ENCODE assay signal across 21 mouse cellular contexts in the genomic region with DNA sequence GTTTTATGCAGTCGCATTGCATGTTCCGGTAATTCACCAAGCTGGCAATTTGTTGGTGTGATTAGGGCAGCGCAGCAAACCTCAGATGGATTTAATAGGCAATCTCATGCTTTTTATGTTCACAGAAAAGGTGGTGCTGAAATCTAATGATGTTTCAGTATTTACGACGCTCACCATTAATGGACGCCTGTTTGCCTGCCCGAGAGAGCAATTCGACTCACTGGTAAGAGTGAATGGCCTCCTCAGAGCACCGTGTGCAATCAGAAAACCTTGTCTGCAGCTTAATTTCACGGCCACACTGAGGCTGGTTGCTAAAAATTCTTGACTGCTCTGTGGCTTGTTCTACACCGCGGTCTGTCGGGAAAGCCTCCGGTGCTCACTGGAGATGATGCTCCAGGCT. TPM values are rescaled to one million over a fixed set of nuclear protein-coding genes. Genes with fewer than 3 reads are reported as not detected.
DNase-seq lines count a peak whose midpoint lies in the region; ATAC-seq and TF ChIP-seq lines count a peak whose summit lies in the region.
"Had no signal": no experiment of that assay in that cellular context is flagged by ENCODE, and none has a peak within 500 bp of the region (broad histone marks: within the 10 kb centered on the region; RNA-seq: fewer than 3 reads in every experiment).

No protein-coding gene starts in this region.

- no peaks in the 10 kb centered on the region for H3K9me3 ChIP-seq in midbrain, embryonic 13.5 days
- H3K9me3 ChIP-seq in midbrain, embryonic 16.5 days (replicated peaks; ENCODE audit: control insufficient read depth, low read length, poor library complexity, severe bottlenecking) = no peaks in the 10 kb centered on the region
- H3K9me3 ChIP-seq in limb, embryonic 14.5 days (ENCODE audit: control insufficient read depth, low read length) = no peaks in the 10 kb centered on the region
- H3K9me3 ChIP-seq in neural tube, embryonic 15.5 days (replicated peaks) = no peaks in the 10 kb centered on the region
- H3K9me3 ChIP-seq: forebrain, embryonic 13.5 days; G1E; midbrain, embryonic 12.5 days had no signal

- intact Hi-C loops in gastrocnemius, adult 2 months (cut with DNase I) = no loop called here

- H3K36me3 ChIP-seq in midbrain, embryonic 13.5 days = no peaks in the 10 kb centered on the region
- H3K36me3 ChIP-seq in midbrain, embryonic 16.5 days (ENCODE audit: control insufficient read depth, insufficient read depth, low read length) = peaks cover 3% of the 10 kb centered on the region
- no peaks in the 10 kb centered on the region for H3K36me3 ChIP-seq in limb, embryonic 14.5 days (ENCODE audit: control insufficient read depth, insufficient read depth, low read length)
- H3K36me3 ChIP-seq in neural tube, embryonic 15.5 days = no peaks in the 10 kb centered on the region
- H3K36me3 ChIP-seq in thymus, adult 2 months (ENCODE audit: control insufficient read depth, insufficient read depth, low read length) = no peaks in the 10 kb centered on the region
- H3K36me3 ChIP-seq: G1E; midbrain, embryonic 12.5 days had no signal

- H3K27me3 ChIP-seq in midbrain, embryonic 13.5 days = peaks cover 6% of the 10 kb centered on the region; the same call in 1 of the 2 replicates
- peaks cover 4% of the 10 kb centered on the region; the same call in 1 of the 2 replicates for H3K27me3 ChIP-seq in midbrain, embryonic 16.5 days (ENCODE audit: control insufficient read depth, insufficient read depth, low read depth, low read length)
- H3K27me3 ChIP-seq in limb, embryonic 14.5 days (ENCODE audit: control insufficient read depth, insufficient read depth, low read length) = no peaks in the 10 kb centered on the region
- H3K27me3 ChIP-seq in neural tube, embryonic 15.5 days (replicated peaks) = peaks cover 45% of the 10 kb centered on the region
- no peaks in the 10 kb centered on the region for H3K27me3 ChIP-seq in thymus, adult 2 months (ENCODE audit: control insufficient read depth, insufficient read depth, low read length)
- H3K27me3 ChIP-seq: forebrain, embryonic 13.5 days had no signal

- no peak overlapping the region for H3K27ac ChIP-seq in gastrocnemius, adult 2 months
- peak overlapping the region; percentile 32; the same call in 1 of the 2 replicates for H3K27ac ChIP-seq in midbrain, embryonic 13.5 days
- no peak overlapping the region for H3K27ac ChIP-seq in midbrain, embryonic 16.5 days (ENCODE audit: low read length)
- H3K27ac ChIP-seq in limb, embryonic 14.5 days (replicated peaks; ENCODE audit: low read depth, low read length) = no peak overlapping the region
- H3K27ac ChIP-seq in neural tube, embryonic 15.5 days (replicated peaks) = peak overlapping the region; percentile 58
- H3K27ac ChIP-seq in thymus, adult 2 months (ENCODE audit: control insufficient read depth, insufficient read depth, low read length) = no peak overlapping the region
- H3K27ac ChIP-seq: forebrain, embryonic 13.5 days; midbrain, embryonic 12.5 days had no signal

- no peak overlapping the region for H3K9ac ChIP-seq in midbrain, embryonic 13.5 days (replicated peaks)
- H3K9ac ChIP-seq in midbrain, embryonic 16.5 days (ENCODE audit: low read depth, low read length) = no peak overlapping the region
- H3K9ac ChIP-seq in limb, embryonic 14.5 days (ENCODE audit: low read depth, low read length, severe bottlenecking) = no peak overlapping the region
- H3K9ac ChIP-seq in neural tube, embryonic 15.5 days (replicated peaks) = no peak overlapping the region
- H3K9ac ChIP-seq: forebrain, embryonic 13.5 days; liver, postnatal 0 days; midbrain, embryonic 12.5 days had no signal

- peak overlapping the region; percentile 45 for H3K4me3 ChIP-seq in gastrocnemius, adult 2 months
- H3K4me3 ChIP-seq in midbrain, embryonic 13.5 days (replicated peaks) = no peak overlapping the region
- no peak overlapping the region for H3K4me3 ChIP-seq in midbrain, embryonic 16.5 days (ENCODE audit: low read depth, low read length)
- 0 out of 2 replicates have a peak overlapping the region, but pooled peaks have one; percentile 1 for H3K4me3 ChIP-seq in limb, embryonic 14.5 days (replicated peaks; ENCODE audit: low read length)
- H3K4me3 ChIP-seq in neural tube, embryonic 15.5 days (replicated peaks) = no peak overlapping the region
- H3K4me3 ChIP-seq in thymus, adult 2 months (ENCODE audit: control insufficient read depth, insufficient read depth, low read length) = no peak overlapping the region
- H3K4me3 ChIP-seq: erythroblast, embryonic 14.5 days; forebrain, embryonic 13.5 days; midbrain, embryonic 12.5 days had no signal

- WGBS in midbrain, embryonic 13.5 days = 74% methylated on average over 14 of the region's 14 CpGs
- WGBS in midbrain, embryonic 16.5 days = 66% methylated on average over 14 of the region's 14 CpGs
- WGBS in limb, embryonic 14.5 days = 21% methylated on average over 14 of the region's 14 CpGs
- WGBS in neural tube, embryonic 15.5 days = 24% methylated on average over 14 of the region's 14 CpGs
- WGBS in thymus, adult 2 months = 94% methylated on average over 14 of the region's 14 CpGs

- no peak for TF ChIP-seq CTCF in gastrocnemius, adult 2 months (IDR thresholded peaks at IDR 0.05)
- TF ChIP-seq CTCF in thymus, adult 2 months (IDR thresholded peaks at IDR 0.05; ENCODE audit: borderline replicate concordance, control insufficient read depth, extremely low read depth, insufficient read depth, low read length, poor library complexity) = no peak

- no peak for DNase-seq in gastrocnemius, adult 2 months
- no peak for DNase-seq in gastrocnemius, postnatal 4 days (ENCODE audit: low spot score in 2 of 2)
- no peak for DNase-seq in limb, embryonic 14.5 days (ENCODE audit: low spot score)
- no peak for DNase-seq in thymus, adult 2 months
- DNase-seq in Muller cell, postnatal 12 days (ENCODE audit: inconsistent ontology term) = no peak
- DNase-seq: adrenal gland, postnatal 25 days; cerebellum, adult 9-10 months; gastrocnemius, postnatal 25 days; heart, postnatal 14 days; kidney, adult 11 months; liver, postnatal 0 days; lung, postnatal 14 days; thymus, postnatal 4 days had no signal

- H3K4me2 ChIP-seq in midbrain, embryonic 13.5 days (replicated peaks) = no peak overlapping the region; the same call in 1 of the 2 replicates
- no peak overlapping the region for H3K4me2 ChIP-seq in midbrain, embryonic 16.5 days (ENCODE audit: low read length)
- H3K4me2 ChIP-seq in limb, embryonic 14.5 days (replicated peaks; ENCODE audit: low read depth, low read length, severe bottlenecking) = peak overlapping the region; percentile 27
- peak overlapping the region; percentile 36 for H3K4me2 ChIP-seq in neural tube, embryonic 15.5 days
- H3K4me2 ChIP-seq: forebrain, embryonic 13.5 days; midbrain, embryonic 12.5 days had no signal

- ATAC-seq in midbrain, embryonic 13.5 days = no peak
- no peak for ATAC-seq in midbrain, embryonic 16.5 days
- ATAC-seq in limb, embryonic 14.5 days (ENCODE audit: low FRiP score, low read depth) = no peak
- peak; percentile 38; the same call in 1 of the 2 replicates for ATAC-seq in neural tube, embryonic 15.5 days (ENCODE audit: low FRiP score)
- ATAC-seq: CD4-positive, CD25-positive, alpha-beta regulatory T cell, adult 4 months; forebrain, embryonic 13.5 days; liver, postnatal 0 days had no signal

- H3K4me1 ChIP-seq in midbrain, embryonic 13.5 days (replicated peaks) = no peaks in the 10 kb centered on the region
- no peaks in the 10 kb centered on the region for H3K4me1 ChIP-seq in midbrain, embryonic 16.5 days (ENCODE audit: control insufficient read depth, insufficient read depth, low read length)
- no peaks in the 10 kb centered on the region for H3K4me1 ChIP-seq in limb, embryonic 14.5 days (ENCODE audit: control insufficient read depth, insufficient read depth, low read length)
- peaks cover 7% of the 10 kb centered on the region; the same call in 1 of the 2 replicates for H3K4me1 ChIP-seq in neural tube, embryonic 15.5 days
- H3K4me1 ChIP-seq in thymus, adult 2 months (replicated peaks; ENCODE audit: control insufficient read depth, insufficient read depth, low read length) = no peaks in the 10 kb centered on the region
- H3K4me1 ChIP-seq: forebrain, embryonic 13.5 days; midbrain, embryonic 12.5 days had no signal

- no peak for TF ChIP-seq POLR2A in limb, embryonic 14.5 days (IDR thresholded peaks at IDR 0.05; ENCODE audit: borderline replicate concordance, extremely low read depth, insufficient read depth, insufficient read length)
- TF ChIP-seq POLR2A in thymus, adult 2 months (IDR thresholded peaks at IDR 0.05; ENCODE audit: control insufficient read depth, extremely low read depth, insufficient read depth, low read length, poor library complexity) = no peak

RNA-seq across cellular contexts. Expression of gene Map3k20, which starts 56.6 kb away (rescaled TPM):
- total RNA-seq in gastrocnemius, adult 2 months (2021) = 100 to 1,000 TPM; 338 to 407 TPM
- 100 to 1,000 TPM; 202 to 229 TPM for total RNA-seq in gastrocnemius, postnatal 4 days (2021)
- 5.5 and 6.1 TPM in 2 replicates for polyA plus RNA-seq in midbrain, embryonic 13.5 days (2015; fragmentation: Nextera tagmentation; extraction: Ambion mirVana)
- 4.4 and 5.1 TPM in 2 replicates for polyA plus RNA-seq in midbrain, embryonic 16.5 days (2015; fragmentation: Nextera tagmentation; extraction: Ambion mirVana)
- 13.4 and 14.6 TPM in 2 replicates for polyA plus RNA-seq in limb, embryonic 14.5 days (2012; rRNA removed)
- polyA plus RNA-seq in limb, embryonic 14.5 days (2014; fragmentation: Nextera tagmentation; extraction: Ambion mirVana) = 18.2 and 21.1 TPM in 2 replicates
- 3.8 and 5.5 TPM in 2 replicates for polyA plus RNA-seq in neural tube, embryonic 15.5 days (2015; fragmentation: Nextera tagmentation; extraction: Ambion mirVana)
- polyA plus RNA-seq in thymus, adult 2 months (2012; rRNA removed) = 7.5 and 8.3 TPM in 2 replicates

Comparison
In these comparisons a context has a peak if more than half of its experiments do, and no peak if none do; other contexts are left out.
1. H3K27ac ChIP-seq: peak in midbrain, embryonic 13.5 days (single experiment) and neural tube, embryonic 15.5 days (single experiment); none in gastrocnemius, adult 2 months (single experiment), midbrain, embryonic 16.5 days (single experiment), limb, embryonic 14.5 days (single experiment) and thymus, adult 2 months (single experiment).
2. H3K4me3 ChIP-seq: peak in gastrocnemius, adult 2 months (single experiment) and limb, embryonic 14.5 days (single experiment); none in midbrain, embryonic 13.5 days (single experiment), midbrain, embryonic 16.5 days (single experiment), neural tube, embryonic 15.5 days (single experiment) and thymus, adult 2 months (single experiment).
3. H3K4me2 ChIP-seq: peak in limb, embryonic 14.5 days (single experiment) and neural tube, embryonic 15.5 days (single experiment); none in midbrain, embryonic 13.5 days (single experiment) and midbrain, embryonic 16.5 days (single experiment).